Mouse (Mus musculus) brain, embryonic 14.5 days (tissue): ENCODE measurements around the gene Ak7. TPM values are rescaled to one million over a fixed set of nuclear protein-coding genes. Genes with fewer than 3 reads are reported as not detected.

Experiments
- DNase-seq: peaks from one replicate; pipeline ENCODE4 v3.0.0-alpha.2; 2011; ENCODE audit warnings: low read depth
- CTCF ChIP-seq: fragments of 200-500 bp; IDR thresholded peaks from 2 replicates; pipeline ENCODE4 v1.5.1; 2012; ENCODE audit warnings: inconsistent platforms, mild to moderate bottlenecking, moderate library complexity, borderline replicate concordance; ENCODE audit not compliant: insufficient read depth, insufficient read length; ENCODE audit errors: extremely low read depth
- POLR2A ChIP-seq: fragments of 200-500 bp; IDR thresholded peaks from 2 replicates; pipeline ENCODE4 v1.6.1; 2012; ENCODE audit warnings: mild to moderate bottlenecking, inconsistent platforms, borderline replicate concordance; ENCODE audit not compliant: poor library complexity, insufficient read depth, insufficient read length, severe bottlenecking; ENCODE audit errors: extremely low read depth
- polyA plus RNA-seq: library from polyadenylated mRNA; depleted of rRNA; stranded (reverse); fragments of >200 nt; gene quantifications from 2 replicates; pipeline ENCODE4 v1.2.3, GENCODE M21; 2012

Gene Ak7
- polyA plus RNA-seq, 1 experiment, result 3.6 TPM

DNA sequence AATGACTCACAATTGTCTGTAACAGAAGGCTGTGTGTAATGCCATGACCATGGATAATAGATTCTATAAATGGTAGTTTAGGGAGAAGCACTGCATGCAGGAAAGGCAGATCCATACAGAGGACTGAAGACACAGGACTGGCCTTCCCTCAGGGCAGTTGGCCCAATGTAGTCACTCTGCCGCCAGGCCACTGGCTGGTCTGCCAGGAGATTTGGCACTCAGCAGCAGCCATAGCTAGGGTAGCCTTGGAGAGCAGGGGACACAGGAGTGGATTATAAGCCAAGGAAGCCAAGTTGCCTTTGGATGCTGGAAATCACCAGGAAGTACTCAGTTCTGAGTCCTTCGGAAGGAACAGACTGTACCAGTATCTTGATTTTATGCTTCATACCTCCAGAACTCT lies 11.8 kb upstream of the Ak7 start:
- no peak for DNase-seq
- no peak for TF ChIP-seq CTCF

DNA sequence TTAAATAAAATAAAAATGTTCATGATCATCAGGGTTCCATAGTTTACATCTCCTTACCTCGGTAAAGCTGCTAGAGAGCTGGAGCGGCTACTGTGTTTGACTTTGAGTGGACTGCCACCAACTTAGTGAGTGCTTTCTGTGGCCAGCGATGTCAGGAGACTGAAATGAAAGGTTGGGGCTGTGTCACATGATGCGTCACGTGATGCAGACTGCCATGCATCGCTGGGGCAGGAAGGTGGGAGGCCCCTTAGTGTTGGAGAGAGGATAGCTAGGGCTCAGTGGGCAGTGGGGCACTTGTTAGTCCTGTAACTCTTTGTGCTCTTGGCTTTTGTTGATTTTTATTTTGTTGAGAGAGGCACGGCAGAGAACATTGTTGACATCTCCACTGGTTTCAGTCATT lies 9.9 kb upstream of the Ak7 start:
- DNase-seq, result no peak
- TF ChIP-seq CTCF (no peak), POLR2A (no peak)

DNA sequence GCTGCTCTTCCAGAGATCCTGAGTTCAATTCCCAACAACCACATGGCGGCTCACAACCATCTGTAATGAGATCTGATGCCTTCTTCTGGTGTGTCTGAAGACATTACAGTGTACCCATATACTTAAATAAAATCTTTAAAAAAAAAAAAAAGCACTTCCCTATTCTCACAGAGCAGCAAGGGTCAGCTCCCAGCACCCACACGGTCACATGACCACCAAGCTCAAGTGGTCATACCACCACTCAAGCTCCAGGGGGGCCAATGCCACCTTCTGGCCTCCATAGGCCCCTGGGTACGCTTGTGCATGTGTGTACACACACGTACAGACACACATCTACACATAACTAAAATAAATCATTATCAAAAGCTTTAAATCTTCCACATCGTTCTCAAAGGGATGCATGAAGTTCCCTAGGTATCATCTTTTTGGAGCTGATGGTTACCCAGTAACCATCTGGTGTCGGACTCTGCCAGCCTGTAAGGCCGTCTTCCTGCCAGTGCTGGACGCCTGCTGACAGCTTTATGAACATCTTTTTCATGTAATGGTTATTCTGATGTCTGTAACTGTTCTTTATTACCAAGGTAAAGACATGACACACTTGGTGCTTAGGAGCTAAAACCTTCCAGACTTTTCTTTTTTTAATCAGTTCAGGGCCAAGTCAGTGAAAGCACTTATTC lies 8.5 kb upstream of the Ak7 start:
- TF ChIP-seq CTCF (no peak), POLR2A (no peak)
- DNase-seq, result no peak

DNA sequence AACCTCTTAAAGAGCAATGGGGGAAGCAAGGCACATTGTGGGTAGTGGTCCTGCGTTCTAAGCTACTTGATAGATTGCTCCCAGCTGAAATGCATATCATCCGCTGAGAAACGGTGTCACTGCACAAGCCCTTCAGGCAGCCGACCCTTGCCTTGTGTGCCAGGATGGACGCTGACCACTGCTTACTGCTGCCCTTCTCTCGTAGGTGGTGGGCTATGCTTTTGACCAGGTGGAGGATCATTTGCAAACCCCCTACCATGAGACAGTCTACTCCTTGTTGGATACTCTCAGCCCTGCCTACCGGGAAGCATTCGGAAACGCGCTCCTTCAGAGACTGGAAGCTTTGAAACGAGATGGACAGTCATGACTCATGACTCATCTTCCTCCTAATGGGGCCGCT lies 5.3 kb upstream of the Ak7 start:
- no peak for DNase-seq
- no peak for TF ChIP-seq POLR2A
- TF ChIP-seq CTCF, result no peak

DNA sequence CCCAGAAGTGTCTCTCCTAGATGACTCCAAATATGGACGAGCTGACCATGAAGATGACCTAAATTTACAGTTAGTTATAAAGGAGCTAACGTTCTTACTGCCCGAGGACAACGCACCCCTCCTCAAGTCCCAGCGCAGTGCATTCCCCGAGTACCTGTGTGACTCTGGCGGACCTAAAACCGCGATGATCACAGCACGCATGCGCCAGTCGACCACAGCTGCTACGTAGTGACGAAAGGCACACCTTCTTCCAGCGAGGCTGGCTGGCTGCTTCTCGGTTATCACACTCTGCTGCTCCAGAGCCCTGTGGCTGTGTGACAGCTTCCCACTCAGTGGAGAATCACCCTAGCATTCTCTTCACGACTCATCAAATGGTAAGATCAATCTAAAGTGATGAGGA lies 12.8 kb downstream of the Ak7 start:
- TF ChIP-seq POLR2A, result no peak
- DNase-seq, result peak; percentile 46

DNA sequence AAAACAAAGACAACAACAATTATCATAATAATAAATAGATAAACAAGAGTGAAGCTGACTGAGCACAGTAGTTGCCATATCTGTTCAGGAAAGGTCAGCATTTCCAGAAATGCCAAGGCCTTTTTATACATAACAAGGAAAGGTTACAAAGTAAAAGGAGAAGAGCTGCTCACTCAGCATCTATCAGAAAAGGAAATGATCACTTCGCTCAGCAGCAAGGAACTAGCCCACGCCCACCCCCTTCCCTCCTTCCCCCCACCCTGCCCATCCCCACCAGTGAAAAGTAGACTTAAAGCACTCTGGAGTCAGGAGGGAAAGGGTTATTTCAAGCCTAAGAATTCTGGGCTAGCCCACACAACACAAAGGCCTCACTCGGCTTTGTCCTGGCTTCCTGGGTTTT lies 14.4 kb downstream of the Ak7 start:
- DNase-seq, result no peak
- no peak for TF ChIP-seq POLR2A
- TF ChIP-seq CTCF, result no peak

DNA sequence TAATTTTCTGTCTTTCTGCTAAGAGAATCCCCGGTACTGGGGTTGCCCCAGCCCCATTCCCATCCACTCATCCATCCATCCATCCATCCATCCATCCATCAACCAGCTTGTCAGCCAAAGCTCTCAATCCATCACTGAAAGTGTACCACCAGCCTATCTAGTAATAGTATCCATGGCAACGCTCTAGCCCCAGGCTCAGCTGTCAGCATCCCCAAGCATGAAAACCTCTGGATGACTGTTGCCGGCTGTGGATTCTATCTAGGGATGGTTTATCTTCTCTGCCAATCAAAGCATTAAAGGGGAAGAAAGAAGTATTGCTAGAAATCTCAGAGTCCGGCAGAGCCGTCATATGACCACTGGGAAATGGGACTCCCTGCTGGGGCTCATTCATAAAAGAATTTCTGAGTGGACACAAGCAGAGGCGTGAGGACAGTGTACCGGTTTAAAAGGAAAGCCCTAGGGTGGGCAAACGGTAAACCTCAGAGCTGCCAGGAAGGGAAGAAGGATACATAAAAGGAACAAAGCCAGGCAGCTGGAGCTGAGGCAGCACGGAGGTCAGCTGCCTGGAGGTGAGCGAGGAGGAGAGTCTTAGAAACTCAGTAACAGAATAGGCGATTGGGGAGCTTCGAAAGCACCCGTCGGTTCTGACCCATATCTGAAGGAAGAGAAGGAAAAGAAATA lies 15.8 kb downstream of the Ak7 start:
- TF ChIP-seq POLR2A (no peak), CTCF (no peak)
- DNase-seq, result peak; percentile 77

DNA sequence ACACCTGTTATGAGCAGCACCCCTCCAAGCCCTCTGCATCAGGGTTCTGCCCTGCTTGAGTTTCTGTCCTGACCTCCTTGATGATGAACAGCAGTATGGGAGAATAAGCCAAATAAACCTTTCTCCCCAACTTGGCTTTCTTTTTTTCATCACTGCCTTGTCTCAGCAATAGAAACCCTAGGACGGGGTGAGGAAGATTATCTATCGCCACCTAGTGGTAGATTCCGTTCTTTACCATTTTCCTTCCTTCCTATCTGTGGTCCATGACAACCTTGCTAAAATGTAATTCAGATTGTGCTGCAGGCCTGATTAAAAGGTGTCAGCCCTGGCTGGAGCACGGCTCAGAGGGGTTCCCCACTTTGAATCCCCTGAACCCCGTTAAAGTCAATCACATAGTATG lies 16.9 kb downstream of the Ak7 start:
- TF ChIP-seq CTCF, result peak; percentile 67; the same call in 1 of the 2 replicates
- no peak for TF ChIP-seq POLR2A
- DNase-seq, result peak; percentile 80

DNA sequence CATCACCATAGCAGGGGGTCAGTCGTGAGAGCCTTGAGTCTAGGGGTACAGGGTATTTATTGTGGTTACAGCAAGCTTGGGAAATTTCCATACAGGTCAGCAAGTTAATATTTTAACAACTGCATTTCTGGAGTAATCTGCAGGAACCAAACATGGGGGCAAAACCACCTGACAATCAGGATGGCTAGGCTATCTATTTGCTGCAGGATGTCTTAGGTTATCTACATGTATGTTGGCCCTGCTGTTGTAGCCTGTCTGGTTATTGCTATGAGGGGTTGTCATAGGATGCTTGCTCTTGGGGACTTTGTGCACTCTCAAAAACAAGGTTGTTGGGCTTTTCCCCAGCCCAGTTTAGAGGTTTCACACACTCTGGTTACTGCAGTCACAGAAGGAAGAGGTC lies 18.8 kb downstream of the Ak7 start:
- DNase-seq, result no peak
- TF ChIP-seq CTCF (no peak), POLR2A (no peak)

DNA sequence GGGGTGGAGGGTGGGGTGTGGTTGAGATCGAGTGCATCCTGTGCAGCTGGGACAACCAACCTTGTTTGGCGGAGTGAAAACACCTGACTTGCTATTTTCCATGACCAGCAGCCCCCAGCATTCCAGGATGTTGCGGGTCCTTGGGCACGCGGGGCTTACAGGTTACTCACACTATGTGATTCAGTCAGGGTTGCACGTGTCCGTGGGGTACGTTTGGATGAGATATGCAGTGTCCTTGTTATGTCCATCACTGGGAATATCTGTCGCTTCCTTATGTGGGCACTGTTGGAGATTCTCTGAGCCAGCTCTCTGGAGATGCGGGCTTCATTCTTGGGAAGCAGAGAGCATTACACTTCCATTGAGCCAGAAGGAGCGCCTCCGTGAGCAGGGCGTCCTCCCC lies 20.0 kb downstream of the Ak7 start:
- TF ChIP-seq POLR2A (no peak), CTCF (no peak)
- DNase-seq, result no peak

DNA sequence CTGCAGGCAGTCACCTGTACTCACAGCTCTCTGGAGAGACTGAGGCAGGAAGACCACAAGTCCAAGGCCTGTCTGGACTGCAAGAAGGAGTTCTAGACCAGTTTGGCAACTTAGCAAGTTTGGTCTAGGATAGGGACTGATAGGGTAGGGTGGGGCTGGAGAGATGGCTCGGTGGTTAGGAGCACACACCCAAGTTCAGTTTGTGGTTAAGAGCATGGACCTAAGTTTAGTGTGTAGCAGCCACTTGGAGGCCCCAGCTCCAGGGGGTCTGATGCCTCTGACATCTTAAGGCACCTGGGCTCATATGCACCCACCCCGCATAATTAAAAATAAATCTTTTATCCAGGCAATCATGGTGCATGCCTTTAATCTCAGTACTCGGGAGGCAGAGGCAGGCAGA lies 21.5 kb downstream of the Ak7 start:
- DNase-seq, result no peak
- TF ChIP-seq POLR2A, result no peak
- TF ChIP-seq CTCF, result no peak

DNA sequence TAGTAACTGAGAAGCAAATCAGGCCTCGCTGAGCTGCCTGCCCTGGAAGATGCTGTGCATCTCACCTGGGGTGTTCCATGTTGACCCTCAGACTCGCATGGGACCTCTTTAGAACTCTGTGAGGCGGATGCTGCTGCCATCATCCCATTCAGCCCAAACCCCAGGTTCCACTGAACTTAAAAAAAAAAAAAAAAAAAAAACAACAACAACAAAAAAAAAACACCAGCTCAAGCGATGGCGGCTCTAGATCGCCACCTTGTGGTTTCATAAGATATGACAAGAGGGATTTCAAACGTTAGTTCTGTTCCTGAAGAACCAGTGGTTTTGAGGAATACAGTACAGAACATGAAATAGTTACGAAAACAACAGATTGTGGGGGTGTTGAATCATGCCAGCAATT lies 22.2 kb downstream of the Ak7 start:
- DNase-seq, result peak; percentile 72

DNA sequence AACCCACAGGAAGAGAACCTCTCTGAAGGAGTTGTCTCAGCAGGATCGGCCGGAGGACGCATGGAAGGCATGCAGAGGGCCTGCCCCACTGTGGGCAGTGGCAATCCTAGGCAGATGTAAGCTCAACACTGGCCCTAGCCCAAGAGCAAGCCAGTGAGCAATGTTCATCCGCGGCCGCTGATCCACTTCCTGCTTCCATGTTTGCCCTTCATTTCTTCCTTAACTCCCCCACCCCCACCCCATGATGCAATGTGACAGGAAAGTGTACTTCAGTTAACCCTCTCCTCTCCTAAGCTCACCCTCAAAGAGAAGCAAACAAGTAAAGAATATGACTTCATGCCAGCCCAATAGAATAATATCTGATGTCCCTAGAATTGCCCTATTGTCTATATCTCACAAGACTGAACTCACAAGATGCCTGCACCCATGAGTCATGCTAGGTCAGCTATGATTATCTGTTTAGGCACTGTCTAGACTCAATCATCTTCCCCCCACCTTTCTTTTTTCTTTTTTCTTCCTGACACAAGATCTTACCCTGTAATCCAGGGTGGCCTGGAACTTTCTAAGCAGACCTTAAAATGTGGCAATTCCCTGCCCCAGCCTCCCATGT lies 25.2 kb downstream of the Ak7 start:
- no peak for DNase-seq
- TF ChIP-seq POLR2A, result no peak
- no peak for TF ChIP-seq CTCF

More for the DNA sequence above, 22.2 kb downstream of the Ak7 start:
- TF ChIP-seq POLR2A, result no peak
- TF ChIP-seq CTCF, result peak; percentile 55; the same call in 1 of the 2 replicates
